Mouse (Mus musculus) limb, embryonic 10.5 days (tissue): Measurements from ENCODE around the gene Rnf126. TPM values are rescaled to one million over a fixed set of nuclear protein-coding genes. Genes with fewer than 3 reads are reported as not detected.

Experiments used
- DNase-seq: peaks from one replicate; pipeline ENCODE4 v3.0.0-alpha.2; 2017; ENCODE audit warnings: low spot score
- H3K27ac ChIP-seq: fragments of 300-500 bp; sonication (generic); 2 replicates; pipeline ENCODE4 v1.5.1; 2016; ENCODE audit warnings: mild to moderate bottlenecking
- H3K27me3 ChIP-seq: fragments of 300-500 bp; sonication (generic); 2 replicates; pipeline ENCODE4 v1.6.1; 2016; ENCODE audit warnings: low read depth, mild to moderate bottlenecking; ENCODE audit not compliant: poor library complexity, severe bottlenecking
- H3K36me3 ChIP-seq: fragments of 300-500 bp; sonication (generic); 2 replicates; pipeline ENCODE4 v1.6.1; 2016; ENCODE audit warnings: mild to moderate bottlenecking, moderate library complexity
- H3K4me1 ChIP-seq: fragments of 300-500 bp; sonication (generic); 2 replicates; pipeline ENCODE4 v1.6.1; 2016
- H3K4me3 ChIP-seq: fragments of 300-500 bp; sonication (generic); 2 replicates; pipeline ENCODE4 v1.5.1; 2016; ENCODE audit warnings: mild to moderate bottlenecking, moderate library complexity
- H3K9me3 ChIP-seq: fragments of 300-500 bp; sonication (generic); replicated peaks from 2 replicates; pipeline ENCODE4 v1.6.1; 2016; ENCODE audit warnings: mild to moderate bottlenecking
- WGBS: fragments of 180-500 bp; shearing (Covaris S2); methylation state at CpG from one replicate; pipeline ENCODE4 v1.1.7; 2016; 5-methylcytosine and 5-hydroxymethylcytosine counted together
- polyA plus RNA-seq: library from polyadenylated mRNA; unstranded; fragments of >200 nt; fragmentation: Nextera tagmentation; extraction: Ambion mirVana; gene quantifications from 2 replicates; pipeline ENCODE4 v1.2.1, GENCODE M21; 2016

The Rnf126 gene
- polyA plus RNA-seq, 1 experiment from 2014 or later: 141 TPM

DNA sequence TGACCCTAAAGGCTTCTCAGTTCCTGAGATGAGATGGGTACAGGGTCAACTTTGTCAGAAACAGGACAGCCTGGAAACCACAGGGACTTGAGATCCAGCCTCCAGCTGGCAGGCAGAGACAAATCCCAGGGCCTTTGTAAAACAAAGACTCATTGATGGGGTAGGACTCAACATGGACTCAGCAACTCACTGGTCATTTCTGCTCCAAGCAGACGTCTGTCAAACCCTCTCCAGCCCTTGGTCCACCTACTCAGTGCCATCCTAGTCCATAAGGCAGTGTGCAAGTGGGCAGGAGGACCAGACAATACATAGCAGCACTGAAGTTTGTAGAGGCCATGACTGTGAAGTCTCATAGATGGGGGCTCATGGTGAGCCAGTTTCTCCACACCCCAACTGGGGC lies 53.6 kb downstream of the Rnf126 start:
- WGBS: 35% methylated on average over 1 of the region's 1 CpGs
- H3K27me3 ChIP-seq: peaks cover 50% of the 10 kb centered on the region
- DNase-seq: no peak

DNA sequence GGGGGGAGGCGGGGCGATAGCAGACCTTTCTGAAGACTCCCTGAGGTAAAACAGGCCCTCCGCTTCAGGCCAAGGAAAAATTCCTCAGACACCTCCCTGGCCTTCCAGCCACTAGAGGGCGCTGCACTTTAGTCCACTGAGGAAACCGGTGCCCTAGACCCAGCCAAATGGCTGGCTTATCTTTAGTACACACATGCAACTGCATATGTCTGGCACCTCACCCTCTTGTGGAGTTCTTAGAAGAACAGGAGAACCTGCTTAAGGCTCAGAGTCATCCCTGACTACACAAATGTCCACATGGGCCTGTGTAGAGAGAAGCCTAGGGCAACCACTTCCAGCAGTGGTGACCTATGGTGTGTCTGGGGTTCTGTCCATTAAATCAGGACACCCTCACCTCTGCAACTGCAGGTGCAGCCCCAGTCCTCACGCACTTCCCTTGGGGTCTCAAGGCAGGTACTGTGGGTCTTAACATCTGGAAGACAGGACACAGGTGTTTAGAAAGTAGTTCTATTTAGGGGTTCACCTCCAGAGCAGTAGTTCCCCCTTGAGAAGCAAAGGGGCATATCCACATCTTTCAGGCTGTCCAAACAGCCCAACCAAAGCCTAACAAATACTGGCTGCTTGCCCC lies 54.1 kb downstream of the Rnf126 start:
- DNase-seq: peak; percentile 86
- H3K36me3 ChIP-seq: peaks cover 54% of the 10 kb centered on the region
- no peak overlapping the region for H3K4me3 ChIP-seq
- peaks cover 45% of the 10 kb centered on the region for H3K27me3 ChIP-seq
- 8% methylated on average over 6 of the region's 6 CpGs for WGBS
- no peaks in the 10 kb centered on the region for H3K9me3 ChIP-seq
- H3K4me1 ChIP-seq: peaks cover 21% of the 10 kb centered on the region
- no peak overlapping the region for H3K27ac ChIP-seq

More for the DNA sequence above, 53.6 kb downstream of the Rnf126 start:
- Histone ChIP-seq H3K27ac (no peak overlapping the region), H3K9me3 (no peaks in the 10 kb centered on the region), H3K4me3 (no peak overlapping the region), H3K36me3 (peaks cover 48% of the 10 kb centered on the region), H3K4me1 (peaks cover 19% of the 10 kb centered on the region)

DNA sequence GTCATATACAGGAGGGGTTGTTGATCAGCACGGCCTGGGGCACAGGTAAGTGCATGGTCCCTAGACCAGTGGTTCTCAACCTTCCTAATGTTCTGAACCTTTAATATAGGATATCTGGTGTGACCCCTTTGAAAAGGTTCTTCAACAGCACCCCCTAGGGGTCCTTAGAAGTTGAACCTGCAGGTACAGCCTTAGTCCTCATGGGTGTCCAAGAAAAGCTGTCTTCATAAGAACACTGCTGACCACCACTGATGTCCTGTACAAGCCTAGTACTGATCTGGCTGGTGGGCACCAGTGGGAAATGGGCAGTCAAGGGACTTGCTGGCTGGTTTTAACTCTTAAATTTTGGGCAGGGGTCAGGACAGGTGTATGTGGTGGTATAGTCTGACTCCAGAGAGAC lies 54.7 kb downstream of the Rnf126 start:
- H3K4me1 ChIP-seq: peaks cover 21% of the 10 kb centered on the region
- no peak overlapping the region for H3K4me3 ChIP-seq
- H3K36me3 ChIP-seq: peaks cover 60% of the 10 kb centered on the region
- H3K27ac ChIP-seq: no peak overlapping the region
- 96% methylated on average over 1 of the region's 1 CpGs for WGBS
- no peak for DNase-seq
- peaks cover 39% of the 10 kb centered on the region for H3K27me3 ChIP-seq
- no peaks in the 10 kb centered on the region for H3K9me3 ChIP-seq

DNA sequence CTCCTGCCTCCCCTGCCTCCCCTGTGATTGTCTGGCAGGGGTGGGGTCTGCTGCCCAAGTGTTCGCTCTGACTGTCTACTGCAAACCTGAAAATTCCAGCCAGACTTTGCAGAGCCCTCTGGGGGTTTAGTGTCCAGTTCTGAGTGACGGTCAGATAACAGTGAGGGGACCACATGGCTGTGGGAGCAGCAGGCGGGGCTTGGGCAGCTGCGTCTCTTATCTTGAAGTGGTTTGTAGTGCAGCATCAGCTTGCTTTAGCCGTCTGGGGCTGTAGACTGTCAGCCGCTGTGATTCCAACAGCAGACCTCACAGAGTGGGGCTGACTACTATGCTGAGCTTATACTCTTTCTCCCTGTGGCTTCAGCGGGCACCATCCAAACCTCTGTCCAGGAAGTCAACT lies 57.4 kb downstream of the Rnf126 start:
- DNase-seq: no peak
- H3K27ac ChIP-seq: no peak overlapping the region
- H3K9me3 ChIP-seq: no peaks in the 10 kb centered on the region
- peaks cover 12% of the 10 kb centered on the region for H3K27me3 ChIP-seq
- peaks cover 70% of the 10 kb centered on the region for H3K36me3 ChIP-seq
- WGBS: 80% methylated on average over 7 of the region's 7 CpGs
- peaks cover 32% of the 10 kb centered on the region for H3K4me1 ChIP-seq
- H3K4me3 ChIP-seq: no peak overlapping the region

DNA sequence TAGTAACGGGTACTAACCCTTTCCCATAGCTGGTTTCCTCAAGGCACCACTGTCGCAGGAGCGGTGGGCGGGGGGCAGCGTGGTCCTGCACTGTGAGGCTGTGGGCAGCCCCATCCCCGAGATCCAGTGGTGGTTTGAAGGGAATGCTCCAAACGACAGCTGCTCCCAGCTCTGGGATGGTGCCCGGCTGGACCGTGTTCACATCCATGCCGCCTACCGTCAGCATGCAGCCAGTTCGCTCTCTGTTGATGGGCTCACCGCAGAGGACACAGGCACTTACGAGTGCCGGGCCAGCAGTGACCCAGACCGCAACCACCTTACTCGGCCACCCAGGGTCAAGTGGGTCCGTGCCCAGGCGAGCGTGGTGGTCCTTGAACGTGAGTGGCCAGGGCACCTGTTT lies 58.1 kb downstream of the Rnf126 start:
- H3K9me3 ChIP-seq: no peaks in the 10 kb centered on the region
- peaks cover 32% of the 10 kb centered on the region for H3K4me1 ChIP-seq
- H3K4me3 ChIP-seq: no peak overlapping the region
- no peak for DNase-seq
- H3K27ac ChIP-seq: no peak overlapping the region
- peaks cover 6% of the 10 kb centered on the region for H3K27me3 ChIP-seq
- H3K36me3 ChIP-seq: peaks cover 70% of the 10 kb centered on the region
- 92% methylated on average over 21 of the region's 21 CpGs for WGBS

Other genes starting within 250 kb of the Rnf126 start
- gene Plpp2, start 233.2 kb downstream of the Rnf126 start, polyA plus RNA-seq: 26.6 and 29.3 TPM in 2 replicates
- gene Mier2, start 211.8 kb downstream of the Rnf126 start, polyA plus RNA-seq: 71.3 and 79.8 TPM in 2 replicates
- not detected in 2 replicates for gene Theg, start 179.6 kb downstream of the Rnf126 start, polyA plus RNA-seq
- gene C2cd4c, start 152.9 kb downstream of the Rnf126 start, polyA plus RNA-seq: not detected in 2 replicates
- gene Shc2, start 129.0 kb downstream of the Rnf126 start, polyA plus RNA-seq: 7.8 and 8.6 TPM in 2 replicates
- gene Odf3l2, start 121.2 kb downstream of the Rnf126 start, polyA plus RNA-seq: not detected in 2 replicates
- 3.7 and 6.4 TPM in 2 replicates for gene Madcam1, start 102.4 kb downstream of the Rnf126 start, polyA plus RNA-seq
- 68.0 and 73.0 TPM in 2 replicates for gene Tpgs1, start 97.6 kb downstream of the Rnf126 start, polyA plus RNA-seq
- gene Cdc34, start 84.8 kb downstream of the Rnf126 start, polyA plus RNA-seq: 209 and 259 TPM in 2 replicates
- gene Gzmm, start 77.9 kb downstream of the Rnf126 start, polyA plus RNA-seq: 0.76 and 0.94 TPM in 2 replicates
- 642 and 664 TPM in 2 replicates for gene Bsg, start 62.5 kb downstream of the Rnf126 start, polyA plus RNA-seq
- gene Hcn2, start 50.3 kb downstream of the Rnf126 start, polyA plus RNA-seq: 0.04 TPM in 1 of 2 replicates, not detected in the other
- 58.6 and 61.2 TPM in 2 replicates for gene Polrmt, start 20.4 kb downstream of the Rnf126 start, polyA plus RNA-seq
- 0.28 and 0.65 TPM in 2 replicates for gene Fgf22, start 11.9 kb downstream of the Rnf126 start, polyA plus RNA-seq
- 1.8 and 2.3 TPM in 2 replicates for gene Fstl3, start 10.3 kb upstream of the Rnf126 start, polyA plus RNA-seq
- gene Prss57, start 24.0 kb upstream of the Rnf126 start, polyA plus RNA-seq: 0.19 TPM in 1 of 2 replicates, not detected in the other
- 121 and 126 TPM in 2 replicates for gene Palm, start 26.6 kb upstream of the Rnf126 start, polyA plus RNA-seq
- 0.60 TPM in 1 of 2 replicates, not detected in the other for gene Misp, start 54.0 kb upstream of the Rnf126 start, polyA plus RNA-seq
- gene Ptbp1, start 87.5 kb upstream of the Rnf126 start, polyA plus RNA-seq: 485 and 494 TPM in 2 replicates
- 9.1 and 15.3 TPM in 2 replicates for gene Prtn3, start 107.5 kb upstream of the Rnf126 start, polyA plus RNA-seq
- 108 and 140 TPM in 2 replicates for gene Plppr3, start 107.7 kb upstream of the Rnf126 start, polyA plus RNA-seq
- not detected in 2 replicates for gene Elane, start 119.3 kb upstream of the Rnf126 start, polyA plus RNA-seq
- gene Cfd, start 123.9 kb upstream of the Rnf126 start, polyA plus RNA-seq: not detected in 2 replicates
- gene Med16, start 142.0 kb upstream of the Rnf126 start, polyA plus RNA-seq: 63.6 and 67.1 TPM in 2 replicates
- not detected in 2 replicates for gene Gm26602, start 143.9 kb upstream of the Rnf126 start, polyA plus RNA-seq
- gene Kiss1r, start 150.0 kb upstream of the Rnf126 start, polyA plus RNA-seq: 0.31 and 0.49 TPM in 2 replicates
- gene R3hdm4, start 154.3 kb upstream of the Rnf126 start, polyA plus RNA-seq: 116 and 143 TPM in 2 replicates
- gene Arid3a, start 160.1 kb upstream of the Rnf126 start, polyA plus RNA-seq: 18.2 and 29.4 TPM in 2 replicates
- 174 and 201 TPM in 2 replicates for gene Wdr18, start 193.2 kb upstream of the Rnf126 start, polyA plus RNA-seq
- gene Grin3b, start 203.8 kb upstream of the Rnf126 start, polyA plus RNA-seq: 0.28 and 0.40 TPM in 2 replicates
- 14.9 and 16.4 TPM in 2 replicates for gene Tmem259, start 217.4 kb upstream of the Rnf126 start, polyA plus RNA-seq
- gene Cnn2, start 221.6 kb upstream of the Rnf126 start, polyA plus RNA-seq: 261 and 301 TPM in 2 replicates
- 2.0 and 2.3 TPM in 2 replicates for gene Abca7, start 229.5 kb upstream of the Rnf126 start, polyA plus RNA-seq
- gene Arhgap45, start 249.7 kb upstream of the Rnf126 start, polyA plus RNA-seq: 14.9 and 15.5 TPM in 2 replicates